Mouse (Mus musculus) frontal cortex, postnatal 14 days (tissue): ENCODE measurements around the gene Zranb1.

Source experiments
- DNase-seq, 2 experiments: peaks; one replicate each; pipeline ENCODE4 v3.0.0; 2022; ENCODE audit warnings: low spot score in 2 of 2

Zranb1 gene

GRCm38 (mm10) chr7:132930850-132931559 is at the start of gene Zranb1:
Zranb1 (plus strand) TSS chr7:132931142.
- peak; percentile 98 to 99 for DNase-seq

- DNase-seq: no peak
These were observed 48.6 kb upstream of the Zranb1 start for GRCm38 (mm10) chr7:132882343-132882742.

GRCm38 (mm10) chr7:132884031-132884430 is 46.9 kb upstream of the Zranb1 start:
- no peak for DNase-seq

GRCm38 (mm10) chr7:132887019-132887804 is 43.7 kb upstream of the Zranb1 start:
- no peak for DNase-seq

GRCm38 (mm10) chr7:132888052-132888451 is 42.9 kb upstream of the Zranb1 start:
- no peak for DNase-seq

- no peak for DNase-seq
These were observed 42.3 kb upstream of the Zranb1 start for GRCm38 (mm10) chr7:132888518-132889249.

GRCm38 (mm10) chr7:132889691-132890090 is 41.3 kb upstream of the Zranb1 start:
- no peak for DNase-seq

- no peak for DNase-seq
These were observed 40.7 kb upstream of the Zranb1 start for GRCm38 (mm10) chr7:132890201-132890600.

GRCm38 (mm10) chr7:132891561-132892310 is 39.2 kb upstream of the Zranb1 start:
- no peak for DNase-seq

GRCm38 (mm10) chr7:132892311-132892661 is 38.7 kb upstream of the Zranb1 start:
- DNase-seq: no peak

GRCm38 (mm10) chr7:132892806-132893205 is 38.1 kb upstream of the Zranb1 start:
- no peak for DNase-seq

GRCm38 (mm10) chr7:132893336-132893735 is 37.6 kb upstream of the Zranb1 start:
- no peak for DNase-seq

- DNase-seq: no peak
These were observed 35.9 kb upstream of the Zranb1 start for GRCm38 (mm10) chr7:132894841-132895555.

- DNase-seq: no peak
These were observed 34.6 kb upstream of the Zranb1 start for GRCm38 (mm10) chr7:132896206-132896815.

GRCm38 (mm10) chr7:132897258-132897657 is 33.7 kb upstream of the Zranb1 start:
- no peak for DNase-seq

- DNase-seq: no peak
These were observed 32.7 kb upstream of the Zranb1 start for GRCm38 (mm10) chr7:132898234-132898633.

GRCm38 (mm10) chr7:132900826-132901531 is 30.0 kb upstream of the Zranb1 start:
- no peak for DNase-seq

GRCm38 (mm10) chr7:132903796-132904195 is 27.1 kb upstream of the Zranb1 start:
- no peak for DNase-seq

GRCm38 (mm10) chr7:132921971-132922370 is 9.0 kb upstream of the Zranb1 start:
- DNase-seq: no peak

- no peak for DNase-seq
These were observed 5.7 kb upstream of the Zranb1 start for GRCm38 (mm10) chr7:132925227-132925626.
